Mouse (Mus musculus): Measurements from ENCODE around the gene Myl12a. TPM values are rescaled to one million over a fixed set of nuclear protein-coding genes. Genes with fewer than 3 reads are reported as not detected.

Gene Myl12a
- polyA plus RNA-seq (2015; fragmentation: Nextera tagmentation; extraction: Ambion mirVana) = 1,033 and 1,135 TPM in 2 replicates

GRCm38 (mm10) chr17:71002744-71003094 lies at the start of gene Myl12a:
Gene Myl12a, minus strand, starts transcription at chr17:71002878.

GRCm38 (mm10) chr17:71002081-71002743 lies 466 bp downstream of the Myl12a start, which contains the start of gene Myom1:
Gene Myom1, plus strand, starts transcription at chr17:71002633.

Other genes starting within 250 kb of the Myl12a start
- 15.2 and 17.8 TPM in 2 replicates for gene Tgif1, start 149.3 kb downstream of the Myl12a start, polyA plus RNA-seq (2015; fragmentation: Nextera tagmentation; extraction: Ambion mirVana)
- 238 and 283 TPM in 2 replicates for gene Myom1, start 245 bp downstream of the Myl12a start, polyA plus RNA-seq (2015; fragmentation: Nextera tagmentation; extraction: Ambion mirVana)
- gene Lpin2, start 179.7 kb upstream of the Myl12a start, polyA plus RNA-seq (2015; fragmentation: Nextera tagmentation; extraction: Ambion mirVana) = 9.7 and 9.9 TPM in 2 replicates